Mouse (Mus musculus): ENCODE results near the gene Cacna1s.

DNA sequence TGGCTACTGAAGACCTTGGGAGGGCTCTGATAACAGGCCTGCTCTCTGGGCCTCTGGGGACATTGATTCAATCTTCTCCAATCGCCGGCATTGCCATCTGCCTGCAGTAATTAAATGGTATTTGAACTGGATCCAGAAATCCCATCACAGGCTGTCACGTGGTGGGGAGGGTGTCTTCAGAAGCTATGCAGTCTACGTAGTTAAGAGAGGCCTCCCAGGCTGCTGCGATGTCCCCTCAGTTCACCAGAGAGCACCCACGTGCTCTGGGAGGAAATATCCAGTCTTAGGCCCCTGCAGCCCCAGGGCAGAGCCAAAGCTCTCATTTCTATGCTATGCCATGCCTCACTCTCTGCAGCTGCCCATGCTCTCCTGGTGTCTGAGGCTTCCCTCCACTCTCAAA lies 89.8 kb downstream of the Cacna1s start:
- TF ChIP-seq CTCF (IDR thresholded peaks at IDR 0.05; ENCODE audit: low read depth) (no peak), EP300 (IDR thresholded peaks at IDR 0.05; ENCODE audit: low read depth) (no peak)
